Mouse (Mus musculus) cortical plate, adult 2 months (tissue): Measurements from ENCODE around the gene Tmem51.

Source experiments
- CTCF ChIP-seq: fragments of 200-500 bp; IDR thresholded peaks from 2 replicates; pipeline ENCODE4 v1.5.1; 2011; ENCODE audit warnings: mild to moderate bottlenecking, control low read depth, low read length; ENCODE audit not compliant: insufficient read depth; ENCODE audit errors: extremely low read depth
- POLR2A ChIP-seq: fragments of 200-500 bp; IDR thresholded peaks from 2 replicates; pipeline ENCODE4 v1.6.1; 2011; ENCODE audit warnings: mild to moderate bottlenecking, low read length, control low read depth; ENCODE audit not compliant: insufficient read depth; ENCODE audit errors: extremely low read depth

DNA sequence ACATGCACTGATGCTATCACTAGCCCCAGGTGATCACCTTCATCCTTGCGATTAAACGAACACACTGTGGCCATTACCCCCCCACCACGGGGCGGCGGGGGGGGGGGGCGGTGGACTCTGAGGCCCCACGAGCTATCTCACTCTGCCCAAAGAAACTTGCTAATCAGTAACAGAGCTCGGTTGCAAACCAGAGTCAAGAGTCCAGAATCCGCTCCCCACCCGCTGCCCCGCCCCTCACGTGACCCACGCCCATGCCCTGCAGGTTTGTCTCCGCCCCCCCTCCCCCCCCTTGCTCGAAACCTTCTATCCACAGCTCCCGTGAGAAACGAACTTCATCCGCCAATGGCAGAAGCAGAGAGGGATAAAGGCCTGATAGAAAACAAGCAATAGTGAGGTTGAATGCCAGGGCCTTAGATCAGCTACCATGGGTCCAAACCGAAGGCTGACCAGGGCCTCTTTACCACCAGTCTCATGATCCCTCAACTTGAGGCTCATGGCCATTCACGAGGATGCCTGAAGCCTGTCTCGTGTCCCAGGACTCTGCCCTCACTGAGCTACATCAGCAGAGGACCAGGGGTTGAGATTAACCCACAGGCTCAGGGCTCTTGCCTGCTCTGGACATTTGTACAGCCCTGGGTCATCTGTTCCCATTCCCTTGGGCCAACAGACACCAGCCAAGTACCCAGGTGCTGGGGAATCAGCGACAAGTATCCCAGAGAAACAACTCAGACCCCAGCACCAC lies 31.5 kb downstream of the Tmem51 start:
- no peak for TF ChIP-seq CTCF
- TF ChIP-seq POLR2A, result no peak
